Mouse (Mus musculus): Measurements from ENCODE around the gene Klk1b5.

The Klk1b5 gene

DNA sequence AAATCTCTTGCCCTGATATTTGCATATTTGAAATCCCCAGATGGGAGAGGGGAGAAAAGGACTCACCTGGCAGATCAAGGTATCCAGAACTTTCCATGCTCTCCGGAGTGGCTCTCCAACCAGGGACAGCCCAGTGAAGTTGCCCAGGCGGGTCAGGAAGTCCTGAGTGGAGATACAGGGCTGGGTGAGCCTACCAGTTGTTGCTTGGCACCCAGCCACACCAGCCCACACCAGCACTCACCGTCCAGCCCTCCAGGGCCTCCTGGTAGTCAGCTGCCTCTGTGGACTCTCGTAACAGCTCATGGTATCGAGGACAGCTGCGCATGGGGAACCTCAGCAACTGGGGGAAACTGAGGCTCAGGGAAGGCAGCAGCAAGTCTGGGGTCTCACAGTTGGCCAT is 39.2 kb downstream of the Klk1b5 start:
- no peak for DNase-seq

- DNase-seq: no peak
Observed at GRCm38 (mm10) chr7:44257278-44257677, 41.5 kb downstream of the Klk1b5 start, which contains the start of gene Acp4. Acp4 (minus strand) TSS chr7:44257378.

DNA sequence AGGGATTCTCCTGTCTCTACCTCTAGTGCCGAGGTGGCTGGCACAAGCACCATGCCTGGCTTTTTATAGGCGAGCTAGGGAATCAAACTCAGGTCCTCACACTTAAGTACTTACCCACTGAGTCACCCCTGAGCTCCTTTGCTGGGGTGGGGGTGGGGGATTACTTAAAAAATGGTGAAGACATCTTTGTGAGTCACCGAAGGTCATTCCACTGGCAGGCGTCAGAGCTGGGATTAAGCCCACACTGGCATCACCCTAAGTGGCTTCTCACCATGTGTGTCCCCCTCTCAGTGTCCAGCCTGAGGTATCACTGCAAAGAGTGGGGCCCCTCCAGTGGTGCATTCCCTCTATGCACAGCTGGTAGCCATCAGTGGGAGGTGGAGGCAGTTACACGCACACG is 44.7 kb downstream of the Klk1b5 start:
- no peak for DNase-seq

DNA sequence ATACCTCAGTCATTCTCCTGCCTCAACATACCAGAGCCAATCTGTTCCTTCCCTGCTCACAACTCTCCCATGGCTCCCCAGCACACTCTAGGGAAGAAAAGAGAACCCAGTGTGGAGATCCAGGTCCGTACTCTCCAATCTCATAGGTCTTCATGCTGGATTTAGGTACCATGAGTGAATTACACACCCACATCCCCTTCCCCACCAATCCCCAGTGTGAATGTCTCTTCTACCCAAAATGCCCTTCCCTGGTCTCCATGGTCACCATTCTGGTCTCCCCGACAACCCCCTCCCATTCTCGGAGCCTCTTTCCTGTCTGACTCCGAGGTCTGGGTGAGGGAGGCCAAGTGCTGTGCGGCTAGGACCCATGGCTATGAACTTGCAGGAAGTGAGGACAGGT is 45.4 kb downstream of the Klk1b5 start, which contains the start of gene Gm15517:
Gene Gm15517 (plus strand): TSS at position 301 of the 400 bp plus-strand sequence.
- DNase-seq: no peak

DNA sequence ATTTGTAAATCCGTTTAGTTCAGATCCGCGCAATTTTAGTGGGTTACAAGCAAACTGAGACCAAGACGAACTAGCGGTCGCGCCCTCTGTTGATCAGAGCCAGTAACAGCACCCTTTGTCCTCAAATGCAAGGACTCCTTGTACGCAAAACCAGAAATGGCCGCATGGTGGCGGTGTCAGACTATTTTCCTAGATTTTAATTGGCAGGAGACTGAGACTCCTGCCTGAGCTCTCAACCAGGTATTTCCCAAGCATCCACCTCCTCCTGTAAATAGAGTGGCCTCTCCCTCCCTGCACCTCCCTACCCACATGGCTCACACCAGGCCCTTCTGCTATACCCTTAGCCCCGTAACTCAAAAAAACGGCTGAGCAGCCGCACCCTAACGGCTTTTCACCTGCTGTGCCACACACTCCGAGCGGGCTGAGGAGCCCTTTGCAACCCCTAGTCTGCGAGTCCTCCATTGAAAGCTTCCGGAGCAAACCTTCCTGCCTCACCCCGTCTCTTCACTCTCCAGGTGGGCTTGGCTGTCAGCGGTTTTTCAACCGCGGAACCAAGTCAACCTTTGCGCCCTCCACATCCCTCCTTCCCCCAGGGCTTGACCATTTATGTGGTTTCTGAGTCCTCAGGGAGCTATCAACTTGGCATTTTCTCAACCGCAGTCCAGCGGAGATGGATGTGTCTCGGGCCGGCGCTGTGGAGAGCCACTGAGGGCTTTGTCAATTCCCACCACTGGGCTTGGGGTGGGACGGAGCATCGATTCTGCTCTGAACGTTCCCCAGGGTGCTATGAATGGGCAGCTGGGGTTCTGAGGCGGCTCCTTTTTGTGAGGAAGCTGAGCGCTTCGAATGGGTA is 47.3 kb downstream of the Klk1b5 start:
- peak; percentile 94 for DNase-seq

GRCm38 (mm10) chr7:44268117-44268516 is 52.4 kb downstream of the Klk1b5 start:
- no peak for DNase-seq

DNA sequence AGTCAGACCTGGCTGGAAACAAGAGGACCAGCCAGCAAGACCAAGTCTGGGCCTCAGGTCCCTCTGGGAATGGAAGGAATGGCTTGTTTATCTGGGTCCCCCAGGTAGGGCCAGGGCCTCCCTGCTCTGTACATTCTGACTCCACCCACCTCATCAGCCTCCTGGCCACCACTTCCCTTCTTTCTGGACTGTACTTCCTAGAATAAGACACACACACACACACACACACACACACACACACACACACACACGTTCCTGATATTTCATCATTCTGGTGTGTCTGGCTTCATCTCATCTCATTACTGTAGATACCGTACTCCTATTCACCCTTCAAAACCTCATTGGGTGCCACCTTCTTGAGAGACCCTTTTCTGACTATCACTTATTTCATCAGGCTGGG is 53.7 kb downstream of the Klk1b5 start:
- DNase-seq: no peak
